Mouse (Mus musculus) cortical plate, adult 2 months (tissue): ENCODE results near the gene Dbndd2.

ENCODE experiments used
- CTCF ChIP-seq: fragments of 200-500 bp; IDR thresholded peaks from 2 replicates; pipeline ENCODE4 v1.5.1; 2011; ENCODE audit warnings: mild to moderate bottlenecking, control low read depth, low read length; ENCODE audit not compliant: insufficient read depth; ENCODE audit errors: extremely low read depth
- POLR2A ChIP-seq: fragments of 200-500 bp; IDR thresholded peaks from 2 replicates; pipeline ENCODE4 v1.6.1; 2011; ENCODE audit warnings: mild to moderate bottlenecking, low read length, control low read depth; ENCODE audit not compliant: insufficient read depth; ENCODE audit errors: extremely low read depth

GRCm38 (mm10) chr2:164487812-164488211, 1.9 kb downstream of the Dbndd2 start:
- no peak for TF ChIP-seq CTCF
- peak; percentile 72 for TF ChIP-seq POLR2A
